Mouse (Mus musculus) liver, adult (tissue): ENCODE measurements around the gene Itgav.

Experiments
- GATA4 ChIP-seq: IDR thresholded peaks from 2 replicates; pipeline ENCODE4 v1.6.1; 2014; ENCODE audit warnings: mild to moderate bottlenecking, low read length; ENCODE audit not compliant: insufficient replicate concordance

Gene Itgav

GRCm38 (mm10) chr2:83723921-83724826 lies at the start of gene Itgav:
TSS of gene Itgav (plus strand) at chr2:83724397.
- TF ChIP-seq GATA4, result peak; percentile 66; the same call in 1 of the 2 replicates

GRCm38 (mm10) chr2:83674421-83674820 lies 49.8 kb upstream of the Itgav start:
- no peak for TF ChIP-seq GATA4

- no peak for TF ChIP-seq GATA4
Observed at GRCm38 (mm10) chr2:83674896-83675295, 49.3 kb upstream of the Itgav start.

DNA sequence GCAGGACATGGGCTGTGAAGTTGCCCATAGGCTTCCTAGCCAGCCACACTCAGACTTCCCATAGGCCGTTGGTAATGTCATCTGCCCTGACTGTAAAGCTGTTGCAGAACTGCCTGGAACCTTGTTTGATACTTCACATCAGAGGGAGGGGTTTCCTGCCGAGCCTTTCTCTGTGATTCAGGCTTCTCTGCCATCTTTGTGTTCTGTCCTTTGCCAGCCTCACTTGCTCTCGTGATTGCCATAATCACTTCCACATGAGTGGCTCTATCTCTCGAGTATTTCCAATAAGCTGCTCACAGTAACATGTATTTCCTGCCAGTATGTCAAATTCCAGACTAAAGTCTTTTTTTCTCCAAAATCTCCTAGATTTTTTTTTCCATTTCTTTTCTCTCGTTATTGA lies 48.5 kb upstream of the Itgav start:
- no peak for TF ChIP-seq GATA4

GRCm38 (mm10) chr2:83676226-83676870 lies 47.8 kb upstream of the Itgav start:
- TF ChIP-seq GATA4, result no peak

GRCm38 (mm10) chr2:83681332-83681731 lies 42.9 kb upstream of the Itgav start:
- no peak for TF ChIP-seq GATA4

DNA sequence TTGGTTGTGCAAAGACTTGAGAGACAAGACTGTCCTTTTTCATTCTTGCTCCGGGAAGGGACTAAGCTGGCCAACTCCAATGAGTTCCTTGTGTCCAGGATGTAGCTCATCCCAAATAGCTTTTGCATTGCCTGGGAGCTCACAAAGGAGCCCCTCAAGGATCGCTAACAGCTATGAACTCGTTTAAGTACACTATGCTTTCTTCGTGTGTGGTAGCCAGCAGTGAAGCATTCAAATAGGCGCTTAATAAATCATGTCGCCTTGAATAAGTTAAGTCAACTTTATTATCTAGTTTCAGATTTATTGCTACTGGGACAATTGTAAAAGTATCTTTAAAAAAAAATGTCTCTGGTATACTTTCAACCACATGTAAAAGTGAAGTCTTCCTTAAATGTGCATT lies 42.4 kb upstream of the Itgav start:
- TF ChIP-seq GATA4, result no peak

GRCm38 (mm10) chr2:83682282-83682681 lies 41.9 kb upstream of the Itgav start:
- TF ChIP-seq GATA4, result no peak

- no peak for TF ChIP-seq GATA4
Observed at GRCm38 (mm10) chr2:83683731-83684519, 40.3 kb upstream of the Itgav start.

GRCm38 (mm10) chr2:83684691-83685090 lies 39.5 kb upstream of the Itgav start:
- TF ChIP-seq GATA4, result no peak

DNA sequence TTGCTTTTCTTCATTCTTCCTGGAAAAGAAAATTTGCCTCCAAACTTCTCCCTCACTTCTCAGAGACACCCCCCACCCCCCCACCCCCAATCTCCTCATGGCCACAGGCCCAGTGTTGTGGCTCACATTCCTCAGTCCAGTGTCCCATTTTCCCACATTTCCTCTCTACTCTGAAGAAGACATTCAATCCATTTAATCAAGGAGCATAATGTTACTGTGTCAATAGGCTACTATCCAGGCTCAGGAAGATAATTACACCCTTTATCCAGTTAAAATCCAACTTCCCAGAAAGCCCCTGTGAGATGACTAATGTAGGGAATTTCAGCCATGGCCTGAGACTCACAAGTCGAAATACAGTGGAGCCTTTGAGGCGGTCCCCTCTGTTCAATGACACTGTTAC lies 33.8 kb upstream of the Itgav start:
- no peak for TF ChIP-seq GATA4

- no peak for TF ChIP-seq GATA4
Observed at GRCm38 (mm10) chr2:83692651-83693545, 31.3 kb upstream of the Itgav start.

GRCm38 (mm10) chr2:83694061-83694460 lies 30.1 kb upstream of the Itgav start:
- TF ChIP-seq GATA4, result no peak

DNA sequence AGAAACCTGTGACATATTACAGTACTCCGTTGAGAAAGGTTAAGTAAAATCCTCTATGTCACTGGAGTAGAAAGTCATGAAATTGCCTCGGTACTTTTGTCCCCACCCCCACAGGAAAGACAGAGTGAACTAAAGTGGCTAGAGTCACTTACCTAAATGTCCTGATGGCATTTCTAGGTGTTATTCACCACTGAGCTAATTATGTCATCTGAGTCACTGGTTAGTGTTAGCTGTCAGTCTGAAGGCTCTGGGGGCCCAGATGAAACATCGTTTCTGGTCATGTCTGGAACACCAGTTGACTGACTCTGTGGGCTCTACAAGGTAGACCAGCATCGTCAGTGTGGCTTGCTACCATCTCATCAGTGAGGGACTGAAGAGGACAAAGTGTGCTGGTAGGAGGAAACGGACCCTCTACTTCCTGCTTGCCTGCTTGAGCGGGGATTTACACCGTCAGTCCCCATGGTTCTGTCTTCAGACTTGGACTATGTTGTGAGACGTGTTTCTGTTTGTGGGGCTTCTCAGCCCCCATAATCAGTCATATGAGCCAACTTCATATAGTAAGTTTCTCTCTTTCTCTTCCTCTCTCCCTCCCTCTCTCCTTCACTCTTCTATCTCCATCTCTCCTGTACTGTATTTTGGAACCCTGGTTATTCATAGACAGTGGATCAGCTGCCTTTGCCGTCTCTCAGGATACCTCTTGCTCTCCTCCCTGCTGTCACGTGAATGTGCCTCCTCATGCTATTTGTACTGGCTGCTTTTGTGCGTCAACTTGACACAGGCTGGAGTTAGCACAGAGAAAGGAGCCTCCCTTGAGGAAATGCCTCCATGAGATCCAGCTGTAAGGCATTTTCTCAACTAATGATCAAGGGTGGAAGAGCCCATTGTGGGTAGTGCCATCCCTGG lies 28.6 kb upstream of the Itgav start:
- TF ChIP-seq GATA4, result no peak

DNA sequence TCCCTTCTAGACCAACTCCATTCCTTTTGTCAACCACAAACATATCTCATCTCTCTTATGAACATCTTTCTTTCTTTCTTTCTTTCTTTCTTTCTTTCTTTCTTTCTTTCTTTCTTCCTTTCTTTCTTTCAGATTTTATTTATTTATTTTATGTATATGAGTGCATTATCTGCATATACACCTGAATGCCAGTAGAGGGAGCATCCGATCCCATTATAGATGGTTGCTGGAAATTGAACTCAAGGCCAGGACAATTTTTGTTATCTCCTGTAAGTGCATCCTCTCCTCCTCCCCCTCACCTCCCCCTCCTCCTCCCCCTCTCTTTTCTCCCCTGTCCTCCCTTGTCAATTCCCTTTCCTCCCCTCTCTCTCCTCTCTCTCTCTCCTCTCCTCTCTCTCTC lies 25.7 kb upstream of the Itgav start:
- no peak for TF ChIP-seq GATA4
